Mouse (Mus musculus): ENCODE data around the gene Rtn4r.

The Rtn4r gene

DNA sequence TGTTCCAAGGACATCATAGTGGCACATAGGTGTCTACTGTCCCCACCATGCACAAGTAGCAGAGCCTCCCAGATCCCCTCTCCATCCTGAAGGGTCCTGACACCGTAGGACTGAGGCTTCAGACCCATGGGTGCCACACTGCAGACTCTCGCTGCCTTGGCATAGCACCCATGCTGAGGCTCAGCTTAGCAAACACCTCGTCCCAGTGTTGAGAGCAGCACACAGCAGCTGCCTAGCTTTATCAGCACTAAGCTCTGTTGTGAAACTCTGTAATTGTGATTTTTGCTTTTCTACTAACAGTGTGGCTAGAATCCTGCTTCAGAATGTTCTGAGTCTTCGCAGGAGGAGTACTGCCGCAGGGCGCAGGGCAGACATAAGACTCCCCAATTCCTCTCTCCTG, 70.4 kb downstream of the Rtn4r start:
- no peak for DNase-seq

DNA sequence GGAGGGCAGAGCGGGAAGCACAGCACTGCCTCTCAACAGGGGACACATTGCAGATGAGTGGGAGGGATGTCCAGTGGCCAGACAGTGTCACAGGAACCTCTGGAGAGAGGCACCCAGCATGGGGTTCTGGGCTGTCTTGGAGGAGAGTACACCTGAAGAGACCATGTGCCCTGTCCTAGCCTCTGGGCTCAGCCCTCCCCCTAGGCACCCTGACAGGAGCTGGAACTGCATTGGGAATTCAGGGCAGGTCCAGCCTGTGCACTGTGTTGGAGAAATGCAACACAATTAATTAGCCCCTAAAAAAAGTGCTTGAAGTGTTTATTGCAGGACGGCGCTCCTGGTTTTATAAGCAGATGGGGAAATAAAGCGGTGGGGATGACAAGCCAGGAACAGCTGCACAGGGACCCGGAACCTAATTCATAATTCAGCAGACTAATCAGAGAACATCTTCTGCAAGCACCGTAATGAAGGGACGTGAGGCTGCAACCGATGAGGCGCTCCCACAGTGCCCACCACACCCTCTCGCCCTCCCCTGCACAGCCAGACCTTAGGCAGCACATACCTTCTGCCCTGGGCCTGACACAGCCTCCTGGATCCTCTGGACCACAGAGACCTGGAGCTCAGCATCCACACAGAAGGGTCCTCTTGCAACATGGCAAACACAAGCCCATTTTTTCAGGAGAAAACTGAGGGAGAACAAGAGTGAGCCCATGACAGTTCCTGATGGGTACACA, 71.1 kb downstream of the Rtn4r start:
- no peak for DNase-seq

DNA sequence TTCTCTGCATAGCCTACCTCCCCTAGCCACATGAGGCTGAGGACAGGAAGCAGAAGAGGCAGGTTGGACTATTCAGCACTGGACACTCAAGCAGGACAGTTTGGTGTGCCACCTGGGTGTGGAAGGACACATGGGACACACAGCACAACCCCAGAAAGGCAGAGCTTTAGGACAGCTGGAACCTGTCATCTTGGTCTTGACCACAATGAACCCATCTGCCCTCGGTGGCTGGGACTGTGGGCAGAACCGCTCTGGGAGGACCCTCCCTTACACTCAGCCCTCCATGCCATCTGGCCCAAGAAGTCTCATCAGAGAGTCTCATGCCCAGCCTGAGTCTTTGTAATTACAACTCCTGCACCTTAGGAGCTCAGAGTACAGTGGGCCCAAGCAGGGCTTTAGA, 72.6 kb downstream of the Rtn4r start:
- no peak for DNase-seq

DNA sequence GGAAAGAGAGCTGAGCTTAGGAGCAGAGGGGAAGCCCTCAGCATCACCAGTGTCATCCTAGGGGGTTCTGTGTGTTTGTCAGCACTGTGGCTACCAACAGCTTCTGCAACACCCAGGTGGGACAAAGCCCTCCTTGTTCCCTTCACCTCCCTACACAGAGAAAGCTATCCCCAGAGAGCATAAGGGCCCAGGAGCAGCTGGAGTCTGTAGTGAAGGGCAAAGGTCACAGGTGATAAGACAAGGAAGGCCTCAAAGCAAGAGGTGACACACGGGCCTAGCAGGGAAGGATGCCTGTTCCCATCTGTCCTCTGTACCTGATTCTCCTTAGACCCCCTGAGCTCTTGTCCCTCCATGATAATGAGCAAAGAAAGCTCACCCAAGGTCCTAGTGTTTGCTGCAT, 74.2 kb downstream of the Rtn4r start:
- no peak for DNase-seq
